Mouse (Mus musculus) lung, postnatal 36 days (tissue): ENCODE results near the gene Psma6.
A peak's percentile ranks its signal among the peaks of the same experiment; 100 is the strongest.
"Not testable (repeated sequence)": the region's sequence is repeated elsewhere in the genome, so short reads cannot be mapped to it uniquely, and the experiment has no call there.

ENCODE experiments used
- DNase-seq: peaks from one replicate; pipeline ENCODE4 v3.0.0; 2022; ENCODE audit warnings: mixed read lengths

Psma6 gene

DNA sequence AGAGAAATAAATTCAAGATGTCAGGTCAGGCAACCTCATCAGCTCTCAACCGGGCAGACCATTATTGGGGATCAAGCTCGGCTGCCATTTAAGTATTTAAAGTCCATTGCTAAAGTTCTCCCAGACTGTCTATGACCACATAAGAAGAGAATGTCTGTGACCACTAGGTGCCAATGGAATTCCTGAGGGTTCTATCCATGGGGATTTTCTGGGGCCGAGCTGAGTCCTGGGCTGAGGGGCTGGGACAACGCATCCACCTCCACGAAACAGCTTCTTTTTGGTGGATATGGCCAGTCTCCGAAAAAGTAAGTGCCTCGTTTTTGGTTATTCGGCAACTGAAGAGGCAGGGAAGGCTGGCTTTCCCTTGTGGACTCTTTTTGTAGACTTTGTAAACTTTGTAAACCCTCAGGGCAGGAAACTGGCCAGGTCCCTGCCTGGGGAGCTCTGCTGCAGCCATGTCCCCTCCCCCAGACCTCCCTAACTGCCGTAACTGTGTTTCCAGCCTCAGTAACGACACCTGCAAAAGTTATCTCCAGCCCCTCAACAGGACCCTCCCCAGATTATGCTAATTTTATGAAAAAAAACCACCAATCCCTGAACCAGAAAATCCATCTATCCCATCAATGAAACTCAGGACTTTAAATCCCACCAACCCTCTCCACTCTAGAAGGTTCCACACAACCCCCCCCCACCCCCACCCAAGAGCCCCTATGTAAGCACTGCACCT is at the start of gene Psma6:
TSS of gene Psma6 (plus strand) at position 200 of the 727 bp plus-strand sequence.
- DNase-seq = no peak

DNA sequence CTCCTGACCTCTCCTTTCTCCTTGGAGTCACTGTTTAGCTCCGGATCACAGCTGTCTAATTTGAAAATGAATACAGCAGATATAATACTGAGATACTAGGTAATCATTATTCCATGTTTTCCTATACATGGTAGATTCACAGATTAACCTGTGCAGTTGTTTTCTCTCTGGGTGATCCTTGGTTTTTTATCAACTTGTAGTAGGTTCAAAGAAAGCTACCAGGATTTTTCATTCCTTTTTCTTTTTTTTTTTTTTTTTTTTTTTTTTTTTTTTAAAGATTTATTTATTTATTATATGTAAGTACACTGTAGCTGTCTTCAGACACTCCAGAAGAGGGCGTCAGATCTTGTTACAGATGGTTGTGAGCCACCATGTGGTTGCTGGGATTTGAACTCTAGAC is 45.5 kb upstream of the Psma6 start:
- DNase-seq = not testable (repeated sequence)

GRCm38 (mm10) chr12:55343045-55343444 is 41.0 kb upstream of the Psma6 start:
- DNase-seq = not testable (repeated sequence)

GRCm38 (mm10) chr12:55343998-55344397 is 40.0 kb upstream of the Psma6 start:
- no peak for DNase-seq

DNA sequence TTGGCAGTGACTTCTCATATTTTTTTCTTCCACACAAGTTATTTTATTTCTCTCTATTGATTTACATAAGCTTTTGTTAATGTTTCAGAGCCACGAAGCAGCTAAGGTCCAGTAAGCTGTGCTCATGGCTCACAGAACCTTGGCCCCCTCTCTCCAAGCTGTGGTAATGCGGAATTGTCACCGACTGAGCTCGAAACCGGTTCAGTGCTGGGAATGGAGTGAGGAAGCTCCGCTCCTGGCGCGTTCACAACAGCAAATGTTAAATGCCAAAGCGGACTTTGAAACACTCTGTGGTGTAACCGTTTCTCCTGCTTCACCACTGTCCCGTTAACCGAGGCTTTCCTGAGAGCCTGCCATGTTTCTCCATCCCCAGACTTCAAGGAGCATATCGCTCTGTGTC is 39.4 kb upstream of the Psma6 start:
- DNase-seq = no peak

- DNase-seq = peak; percentile 74
Observed at GRCm38 (mm10) chr12:55353423-55353822, 30.6 kb upstream of the Psma6 start.

DNA sequence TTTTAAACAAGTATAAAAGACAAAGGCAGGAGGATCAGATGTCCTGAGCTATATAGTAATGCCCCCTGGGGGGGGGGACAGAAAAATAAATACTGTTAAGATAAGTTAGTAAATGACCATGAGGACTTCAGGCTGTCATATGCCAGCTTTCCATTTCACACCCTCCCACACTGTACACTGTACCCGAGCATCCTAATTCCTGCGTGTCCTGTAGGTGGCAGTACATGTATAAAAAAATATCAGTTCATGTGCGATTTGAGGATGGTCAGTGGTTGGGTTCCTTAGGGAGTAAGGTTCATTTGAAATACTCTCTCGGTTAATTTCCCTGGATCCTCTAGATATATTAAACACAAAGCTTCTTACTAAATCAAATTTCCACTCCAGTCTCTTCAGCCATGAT is 29.1 kb upstream of the Psma6 start:
- peak; percentile 83 for DNase-seq

- no peak for DNase-seq
Observed at GRCm38 (mm10) chr12:55357303-55357702, 26.7 kb upstream of the Psma6 start.

DNA sequence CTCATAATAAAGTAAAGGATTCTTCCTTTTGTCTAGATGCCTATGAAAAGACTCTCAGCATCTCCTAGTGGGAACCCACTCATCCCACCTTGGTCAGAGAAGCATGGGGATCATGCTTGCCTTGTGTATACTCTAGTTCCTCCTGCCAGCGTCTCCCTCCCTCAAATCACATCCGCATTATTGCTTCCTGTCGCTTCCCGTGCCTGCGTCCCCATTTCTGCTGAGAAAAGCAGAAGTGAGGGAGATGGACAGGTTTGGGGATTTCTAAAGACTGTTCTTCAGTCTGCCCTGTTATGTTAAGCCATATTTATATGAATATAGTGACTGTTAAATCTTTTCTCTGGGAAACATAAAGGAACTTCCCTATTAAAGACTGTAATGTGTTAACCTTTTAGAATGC is 23.1 kb upstream of the Psma6 start:
- peak; percentile 31 for DNase-seq

- no peak for DNase-seq
Observed at GRCm38 (mm10) chr12:55365083-55365482, 18.9 kb upstream of the Psma6 start.

DNA sequence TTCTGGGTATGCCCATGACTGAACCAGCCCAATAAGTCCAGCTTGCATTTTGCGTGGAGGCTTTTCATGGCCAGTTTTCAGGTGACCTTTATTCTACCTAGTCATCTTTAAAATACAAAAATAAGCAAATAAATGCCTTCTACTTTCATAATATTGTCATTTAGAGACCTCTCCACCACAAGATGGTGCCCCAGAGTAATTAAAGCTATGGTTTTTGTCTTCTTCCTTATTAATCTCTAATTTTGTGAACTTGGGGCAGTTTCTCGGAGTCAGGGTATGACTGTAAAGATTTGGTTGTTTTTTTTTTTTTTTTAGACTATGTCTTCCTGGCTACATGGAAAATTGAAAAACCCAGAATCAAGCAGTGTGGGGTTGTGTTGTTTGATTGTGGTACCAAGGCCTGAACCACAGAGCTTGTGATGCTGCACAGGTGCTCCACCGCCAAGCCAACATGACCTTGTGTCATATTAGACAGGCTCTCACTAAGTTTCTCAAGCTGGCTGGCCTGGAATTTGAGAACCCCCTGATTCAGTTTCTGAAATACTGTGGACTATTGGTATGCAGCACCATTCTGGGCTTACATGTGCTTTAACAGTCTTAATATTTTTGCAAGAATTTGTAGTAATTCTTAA is 11.5 kb upstream of the Psma6 start:
- DNase-seq = peak; percentile 65

- DNase-seq = no peak
Observed at GRCm38 (mm10) chr12:55376956-55377609, 6.9 kb upstream of the Psma6 start.

GRCm38 (mm10) chr12:55377610-55377980 is 6.4 kb upstream of the Psma6 start:
- no peak for DNase-seq

DNA sequence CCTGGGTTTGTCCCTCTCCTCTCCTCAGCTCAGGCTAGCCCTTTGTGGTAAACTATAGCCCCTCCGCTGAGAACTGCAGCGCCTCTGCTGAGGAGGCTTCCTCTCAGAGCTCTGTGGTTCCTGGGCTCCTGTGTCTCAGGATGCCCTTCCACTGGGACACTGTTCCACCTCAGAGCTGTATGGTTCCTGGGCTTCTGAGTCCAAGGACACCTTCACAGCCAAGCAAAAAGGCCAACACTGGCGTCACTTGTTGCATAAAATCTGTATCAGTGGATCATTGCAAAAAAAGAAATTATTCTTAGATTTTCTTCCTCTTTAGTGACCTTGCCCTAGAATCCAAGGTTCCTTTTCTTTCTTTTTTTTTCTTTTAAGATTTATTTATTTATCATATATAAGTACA is 804 bp downstream of the Psma6 start:
- no peak for DNase-seq

- DNase-seq = peak; percentile 67
Observed at GRCm38 (mm10) chr12:55385931-55386330, 1.9 kb downstream of the Psma6 start.

GRCm38 (mm10) chr12:55386456-55386855 is 2.4 kb downstream of the Psma6 start:
- no peak for DNase-seq

DNA sequence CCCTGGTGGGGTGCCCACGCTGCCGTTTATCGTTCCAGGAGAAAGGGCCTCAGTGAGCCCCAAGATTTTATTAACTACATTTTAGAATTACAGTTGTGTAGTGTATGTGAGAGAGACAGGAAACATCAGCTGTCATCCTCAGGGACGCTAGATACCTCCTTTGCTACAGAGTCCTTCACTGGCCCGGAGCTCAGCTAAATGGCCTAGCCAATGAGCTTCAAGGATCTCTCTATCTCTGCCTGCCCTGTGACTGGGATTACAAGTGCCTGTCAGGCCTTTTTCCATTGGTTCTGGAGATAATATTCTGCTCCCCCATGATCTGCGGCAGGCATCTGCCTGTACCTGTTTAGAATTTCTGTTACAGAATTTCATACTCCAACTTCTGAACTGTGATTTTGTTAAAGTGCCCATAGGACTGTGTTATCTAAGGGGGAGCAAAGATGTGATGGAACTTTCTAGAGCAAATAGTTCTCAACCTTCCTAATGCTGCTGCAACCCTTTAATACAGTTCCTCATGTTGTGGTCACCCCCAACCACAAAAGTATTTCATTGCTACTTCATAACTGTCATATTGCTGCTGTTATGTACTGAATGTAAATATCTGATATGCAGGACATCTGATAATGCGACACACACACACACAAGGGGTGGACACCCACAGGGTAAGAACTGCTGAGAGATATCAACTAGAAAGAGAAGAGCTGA is 3.2 kb downstream of the Psma6 start:
- DNase-seq = no peak

- peak; percentile 62 for DNase-seq
Observed at GRCm38 (mm10) chr12:55387788-55388465, 3.9 kb downstream of the Psma6 start.

DNA sequence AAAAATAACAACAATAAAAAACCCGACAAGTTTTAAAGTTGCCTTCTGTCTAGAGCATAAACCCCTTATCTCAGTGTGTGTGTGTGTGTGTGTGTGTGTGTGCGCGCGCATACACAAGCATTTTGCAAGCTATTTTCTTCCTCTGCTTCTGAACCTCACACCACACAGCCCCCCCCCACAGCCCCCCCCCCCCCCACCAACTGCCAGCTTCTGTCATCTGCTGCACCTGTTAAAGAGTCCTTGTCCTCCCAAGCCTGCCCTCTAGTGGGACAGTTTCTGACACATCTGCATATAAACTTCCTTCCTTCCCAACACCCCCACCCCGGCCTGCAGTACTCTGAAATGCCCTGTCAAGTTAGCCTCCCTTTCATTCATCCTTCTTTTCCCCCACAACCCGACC is 4.5 kb downstream of the Psma6 start:
- DNase-seq = peak; percentile 89

- DNase-seq = peak; percentile 62
Observed at GRCm38 (mm10) chr12:55389132-55390081, 5.4 kb downstream of the Psma6 start.

DNA sequence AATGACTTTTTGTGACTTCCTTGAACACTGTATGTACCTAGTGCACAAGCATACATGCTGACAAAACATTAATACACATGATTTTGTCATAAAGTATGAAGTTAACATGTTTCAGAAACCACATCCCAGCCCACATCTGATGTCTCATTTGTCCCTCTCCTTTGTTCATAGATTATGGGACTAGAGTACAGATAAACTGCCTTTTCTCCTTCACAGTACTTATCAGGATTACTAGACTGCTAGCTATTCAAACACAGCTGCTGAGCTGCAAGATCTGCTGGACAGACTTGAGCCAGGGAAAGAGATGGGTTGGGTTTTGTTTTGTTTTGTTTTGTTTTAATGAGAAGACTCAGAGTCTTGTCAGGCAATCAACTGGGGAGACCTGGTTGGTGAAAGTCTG is 8.1 kb downstream of the Psma6 start:
- no peak for DNase-seq
